Mouse (Mus musculus) ES-E14 (cell line): ENCODE measurements around the gene Gcnt1.

ENCODE experiments used
- CHD2 ChIP-seq: IDR thresholded peaks from 2 replicates; pipeline ENCODE4 v1.6.1; 2014; ENCODE audit warnings: mild to moderate bottlenecking, low read depth, low read length, inconsistent platforms
- HCFC1 ChIP-seq: IDR thresholded peaks from 2 replicates; pipeline ENCODE4 v1.6.1; 2012; ENCODE audit warnings: low read length, inconsistent platforms, borderline replicate concordance; ENCODE audit not compliant: insufficient read depth
- MAFK ChIP-seq: IDR thresholded peaks from 2 replicates; pipeline ENCODE4 v1.6.1; 2014; ENCODE audit warnings: mild to moderate bottlenecking, low read depth, low read length, inconsistent platforms; ENCODE audit not compliant: insufficient read depth
- ZC3H11A ChIP-seq: IDR thresholded peaks from 2 replicates; pipeline ENCODE4 v1.6.1; 2012; ENCODE audit warnings: low read depth, mild to moderate bottlenecking, inconsistent platforms, low read length, borderline replicate concordance
- ZNF384 ChIP-seq: IDR thresholded peaks from 2 replicates; pipeline ENCODE4 v1.6.1; 2012; ENCODE audit warnings: low read depth, low read length, inconsistent platforms

- TF ChIP-seq ZC3H11A (no peak), ZNF384 (no peak), MAFK (no peak), HCFC1 (no peak), CHD2 (no peak)
Measured at GRCm38 (mm10) chr19:17412915-17413459, 40.3 kb upstream of the Gcnt1 start.
